Mouse (Mus musculus): ENCODE data around the gene Mob3c. TPM values are rescaled to one million over a fixed set of nuclear protein-coding genes. Genes with fewer than 3 reads are reported as not detected.

Mob3c gene
- polyA plus RNA-seq, 1 experiment, result 1.0 TPM

DNA sequence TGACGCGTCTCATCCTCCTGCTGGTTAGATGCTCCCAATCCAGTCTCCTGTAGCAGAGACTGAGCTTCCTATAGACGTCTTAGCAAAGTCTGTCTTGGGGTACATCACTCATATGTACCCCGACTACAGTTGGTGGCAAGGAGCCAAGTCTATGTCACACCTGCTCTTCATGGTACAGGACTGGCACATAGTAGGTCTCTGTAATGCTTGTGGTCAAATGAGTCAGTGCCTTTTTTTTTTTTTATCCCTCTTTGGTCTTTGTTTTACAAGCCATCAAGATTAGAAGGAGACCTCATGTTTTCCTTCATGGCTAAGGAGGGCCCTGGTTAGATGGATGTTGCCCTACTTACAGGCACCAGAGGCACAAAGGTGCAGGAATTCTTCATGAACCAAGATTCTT, 12.9 kb downstream of the Mob3c start:
- Histone ChIP-seq H3K27me3 (ENCODE audit: control insufficient read depth) (no peaks in the 10 kb centered on the region), H3K9me3 (ENCODE audit: control insufficient read depth, low read length) (no peaks in the 10 kb centered on the region), H3K36me3 (ENCODE audit: control insufficient read depth) (peaks cover 63% of the 10 kb centered on the region), H3K4me1 (ENCODE audit: control insufficient read depth) (peaks cover 88% of the 10 kb centered on the region), H3K4me3 (replicated peaks) (peak overlapping the region; percentile 87)
- no peak for TF ChIP-seq GATA1 (IDR thresholded peaks at IDR 0.05; ENCODE audit: low read length)
- TF ChIP-seq TAL1 (IDR thresholded peaks at IDR 0.05; ENCODE audit: low read length), result no peak

DNA sequence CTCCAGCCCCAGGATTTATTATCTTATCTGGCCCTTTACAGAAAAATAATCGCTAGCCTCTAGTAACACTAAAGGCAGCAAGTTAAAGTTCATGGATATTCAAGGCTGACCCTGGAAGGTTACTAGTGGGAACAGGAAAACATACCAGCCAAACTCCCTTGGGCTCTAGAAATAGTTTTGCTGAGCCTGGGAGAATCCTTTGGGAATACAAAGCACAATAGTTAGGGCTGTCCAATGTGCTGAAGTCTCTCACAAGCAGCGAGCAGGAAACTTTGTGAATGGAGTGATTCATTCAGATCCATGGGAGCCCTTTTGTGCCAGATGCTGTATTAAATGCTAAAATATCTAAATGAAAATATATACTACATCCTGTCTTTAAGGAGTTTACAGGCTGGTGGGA, 18.8 kb downstream of the Mob3c start:
- Histone ChIP-seq H3K9me3 (ENCODE audit: control insufficient read depth, low read length) (no peaks in the 10 kb centered on the region), H3K36me3 (ENCODE audit: control insufficient read depth) (peaks cover 100% of the 10 kb centered on the region), H3K27me3 (ENCODE audit: control insufficient read depth) (no peaks in the 10 kb centered on the region), H3K4me3 (replicated peaks) (no peak overlapping the region), H3K4me1 (ENCODE audit: control insufficient read depth) (peaks cover 92% of the 10 kb centered on the region)
- no peak for TF ChIP-seq GATA1 (IDR thresholded peaks at IDR 0.05; ENCODE audit: low read length)

GRCm38 (mm10) chr4:115847377-115847776, 19.5 kb downstream of the Mob3c start:
- Histone ChIP-seq H3K27me3 (ENCODE audit: control insufficient read depth) (no peaks in the 10 kb centered on the region), H3K4me3 (replicated peaks) (peak overlapping the region; percentile 7), H3K9me3 (ENCODE audit: control insufficient read depth, low read length) (no peaks in the 10 kb centered on the region), H3K36me3 (ENCODE audit: control insufficient read depth) (peaks cover 100% of the 10 kb centered on the region), H3K4me1 (ENCODE audit: control insufficient read depth) (peaks cover 97% of the 10 kb centered on the region)
- TF ChIP-seq TAL1 (IDR thresholded peaks at IDR 0.05; ENCODE audit: low read length) (no peak), GATA1 (IDR thresholded peaks at IDR 0.05; ENCODE audit: low read length) (no peak)

DNA sequence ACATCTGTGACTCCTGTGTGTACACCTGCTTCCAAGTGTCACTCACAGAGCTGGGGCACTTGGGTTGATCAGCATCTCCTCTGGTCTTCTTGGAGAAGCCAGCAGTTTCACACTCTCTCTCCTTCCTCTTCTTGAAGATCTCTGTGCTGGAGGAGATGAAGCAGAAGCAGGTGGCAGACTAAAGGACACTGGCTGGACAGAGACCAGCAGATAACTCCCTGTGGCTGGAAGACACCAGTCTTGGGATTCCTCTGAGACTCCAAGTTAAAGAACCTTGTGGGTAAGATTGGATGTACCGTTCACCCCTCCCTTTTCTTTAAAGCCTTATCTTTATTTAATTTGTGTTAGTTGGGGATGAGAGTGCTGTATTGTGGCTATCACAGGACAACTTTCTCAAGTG, 20.2 kb downstream of the Mob3c start:
- TF ChIP-seq GATA1 (IDR thresholded peaks at IDR 0.05; ENCODE audit: low read length), result no peak
- TF ChIP-seq TAL1 (IDR thresholded peaks at IDR 0.05; ENCODE audit: low read length), result no peak
- peaks cover 96% of the 10 kb centered on the region for H3K4me1 ChIP-seq (ENCODE audit: control insufficient read depth)
- H3K36me3 ChIP-seq (ENCODE audit: control insufficient read depth), result peaks cover 100% of the 10 kb centered on the region
- no peaks in the 10 kb centered on the region for H3K27me3 ChIP-seq (ENCODE audit: control insufficient read depth)
- H3K4me3 ChIP-seq (replicated peaks), result peak overlapping the region; percentile 57
- H3K9me3 ChIP-seq (ENCODE audit: control insufficient read depth, low read length), result no peaks in the 10 kb centered on the region

DNA sequence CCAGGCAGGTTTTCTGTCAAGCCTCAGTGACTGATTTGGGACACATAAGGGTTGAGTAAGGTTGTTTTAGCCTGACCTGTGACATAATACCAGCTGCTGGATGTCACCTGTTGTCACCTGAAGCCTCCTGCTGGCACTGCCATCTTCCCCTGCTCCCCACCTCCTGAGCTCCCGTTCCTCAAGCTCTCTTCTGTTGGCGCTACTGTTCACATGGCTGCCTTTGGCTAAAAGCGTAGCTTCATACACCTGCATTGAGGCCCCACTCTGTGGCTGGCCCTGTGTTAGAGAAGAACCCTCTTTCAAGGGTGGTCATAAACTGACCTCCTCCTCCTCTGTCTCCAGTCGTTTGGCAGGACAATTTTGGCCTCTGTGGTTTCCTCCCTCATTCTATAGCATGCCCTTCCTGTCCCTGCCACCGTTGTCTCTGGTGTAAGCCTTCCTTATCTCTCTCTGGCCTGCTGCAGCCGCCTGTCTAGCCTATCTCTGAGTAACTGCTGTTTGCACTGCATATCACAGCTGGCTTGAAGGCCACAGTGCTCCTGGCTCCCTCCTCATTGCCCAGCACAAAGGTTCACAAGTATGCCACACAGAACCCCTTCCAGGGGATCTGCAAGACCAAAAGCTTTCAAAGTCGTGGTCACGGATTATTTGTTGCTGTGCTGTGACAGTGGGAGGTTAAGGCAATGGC, 21.2 kb downstream of the Mob3c start:
- Histone ChIP-seq H3K4me3 (replicated peaks) (peak overlapping the region; percentile 57), H3K36me3 (ENCODE audit: control insufficient read depth) (peaks cover 100% of the 10 kb centered on the region), H3K27me3 (ENCODE audit: control insufficient read depth) (no peaks in the 10 kb centered on the region), H3K4me1 (ENCODE audit: control insufficient read depth) (peaks cover 92% of the 10 kb centered on the region), H3K9me3 (ENCODE audit: control insufficient read depth, low read length) (no peaks in the 10 kb centered on the region)
- TF ChIP-seq TAL1 (IDR thresholded peaks at IDR 0.05; ENCODE audit: low read length) (peak; percentile 100), GATA1 (IDR thresholded peaks at IDR 0.05; ENCODE audit: low read length) (peak; percentile 100)

- Histone ChIP-seq H3K4me3 (replicated peaks) (peak overlapping the region; percentile 57), H3K4me1 (ENCODE audit: control insufficient read depth) (peaks cover 92% of the 10 kb centered on the region), H3K9me3 (ENCODE audit: control insufficient read depth, low read length) (no peaks in the 10 kb centered on the region), H3K27me3 (ENCODE audit: control insufficient read depth) (no peaks in the 10 kb centered on the region), H3K36me3 (ENCODE audit: control insufficient read depth) (peaks cover 100% of the 10 kb centered on the region)
- no peak for TF ChIP-seq GATA1 (IDR thresholded peaks at IDR 0.05; ENCODE audit: low read length)
- no peak for TF ChIP-seq TAL1 (IDR thresholded peaks at IDR 0.05; ENCODE audit: low read length)
Observed at GRCm38 (mm10) chr4:115850111-115850510, 22.2 kb downstream of the Mob3c start.

DNA sequence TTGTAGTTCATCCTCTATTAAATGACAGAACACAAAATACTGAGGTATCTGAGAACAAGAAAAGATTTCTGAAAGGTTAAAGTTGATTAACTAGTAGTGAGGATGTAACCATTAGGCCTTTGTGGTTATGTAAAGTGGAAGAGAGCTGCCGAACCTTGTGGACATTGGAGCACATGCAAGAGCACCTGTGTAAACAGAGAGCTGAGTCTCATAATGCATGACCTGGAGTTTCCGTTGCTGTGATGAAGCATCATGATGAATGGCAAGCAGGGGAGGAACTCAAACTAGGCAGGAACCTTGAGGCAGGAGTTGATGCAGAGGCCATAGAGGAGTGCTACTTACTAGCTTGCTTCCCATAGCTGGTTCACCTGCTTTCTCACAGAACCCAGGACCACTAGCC, 22.7 kb downstream of the Mob3c start:
- H3K9me3 ChIP-seq (ENCODE audit: control insufficient read depth, low read length), result no peaks in the 10 kb centered on the region
- peaks cover 92% of the 10 kb centered on the region for H3K4me1 ChIP-seq (ENCODE audit: control insufficient read depth)
- H3K4me3 ChIP-seq (replicated peaks), result no peak overlapping the region
- H3K27me3 ChIP-seq (ENCODE audit: control insufficient read depth), result no peaks in the 10 kb centered on the region
- H3K36me3 ChIP-seq (ENCODE audit: control insufficient read depth), result peaks cover 100% of the 10 kb centered on the region
- TF ChIP-seq GATA1 (IDR thresholded peaks at IDR 0.05; ENCODE audit: low read length) (no peak), TAL1 (IDR thresholded peaks at IDR 0.05; ENCODE audit: low read length) (no peak)

GRCm38 (mm10) chr4:115851569-115851968, 23.7 kb downstream of the Mob3c start:
- Histone ChIP-seq H3K27me3 (ENCODE audit: control insufficient read depth) (no peaks in the 10 kb centered on the region), H3K36me3 (ENCODE audit: control insufficient read depth) (peaks cover 100% of the 10 kb centered on the region), H3K4me3 (replicated peaks) (no peak overlapping the region), H3K4me1 (ENCODE audit: control insufficient read depth) (peaks cover 92% of the 10 kb centered on the region), H3K9me3 (ENCODE audit: control insufficient read depth, low read length) (no peaks in the 10 kb centered on the region)
- TF ChIP-seq GATA1 (IDR thresholded peaks at IDR 0.05; ENCODE audit: low read length) (no peak), TAL1 (IDR thresholded peaks at IDR 0.05; ENCODE audit: low read length) (no peak)

DNA sequence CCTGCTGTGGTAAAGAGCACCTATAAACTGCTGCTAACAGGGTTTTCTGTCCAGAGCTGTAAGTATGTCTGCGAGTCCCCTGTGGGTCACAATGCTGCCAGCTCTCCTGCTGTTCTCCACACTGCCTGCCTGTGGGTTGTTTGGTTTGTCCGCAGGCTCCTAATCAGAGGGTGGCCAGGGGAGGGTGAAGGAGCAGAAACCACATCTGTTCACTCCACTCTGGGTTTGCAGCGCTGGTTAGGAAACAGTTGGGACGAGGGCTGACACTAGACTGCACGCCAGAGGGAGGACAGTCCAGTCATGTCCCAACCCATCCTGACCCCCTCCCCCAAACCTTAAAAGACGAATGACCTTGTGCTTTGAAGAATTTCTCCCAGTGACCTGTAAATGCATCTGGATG, 27.2 kb downstream of the Mob3c start:
- TF ChIP-seq TAL1 (IDR thresholded peaks at IDR 0.05; ENCODE audit: low read length) (no peak), GATA1 (IDR thresholded peaks at IDR 0.05; ENCODE audit: low read length) (no peak)
- Histone ChIP-seq H3K36me3 (ENCODE audit: control insufficient read depth) (peaks cover 100% of the 10 kb centered on the region), H3K4me1 (ENCODE audit: control insufficient read depth) (peaks cover 90% of the 10 kb centered on the region), H3K9me3 (ENCODE audit: control insufficient read depth, low read length) (no peaks in the 10 kb centered on the region), H3K4me3 (replicated peaks) (no peak overlapping the region), H3K27me3 (ENCODE audit: control insufficient read depth) (no peaks in the 10 kb centered on the region)

DNA sequence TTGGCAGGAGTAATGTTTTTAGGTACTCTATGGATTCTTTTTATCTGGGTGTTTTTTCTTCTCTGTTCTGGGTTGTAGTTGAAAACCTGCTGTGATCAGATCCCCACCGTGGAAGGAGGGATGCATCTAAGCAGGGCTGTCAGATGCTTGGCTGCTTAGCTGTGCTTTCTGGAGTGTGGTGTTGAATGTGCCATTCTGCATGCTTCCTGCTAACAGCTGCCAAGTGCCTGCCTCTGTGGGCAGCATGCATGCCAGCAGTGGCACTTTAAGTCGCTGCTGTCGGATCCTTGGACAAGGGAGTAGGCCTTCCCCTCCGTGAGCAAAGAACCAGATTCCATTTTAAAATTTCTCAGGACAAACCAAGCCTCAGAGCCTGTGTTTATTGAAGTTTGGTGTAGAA, 27.7 kb downstream of the Mob3c start:
- TF ChIP-seq TAL1 (IDR thresholded peaks at IDR 0.05; ENCODE audit: low read length) (no peak), GATA1 (IDR thresholded peaks at IDR 0.05; ENCODE audit: low read length) (no peak)
- Histone ChIP-seq H3K4me1 (ENCODE audit: control insufficient read depth) (peaks cover 86% of the 10 kb centered on the region), H3K27me3 (ENCODE audit: control insufficient read depth) (no peaks in the 10 kb centered on the region), H3K9me3 (ENCODE audit: control insufficient read depth, low read length) (no peaks in the 10 kb centered on the region), H3K4me3 (replicated peaks) (peak overlapping the region; percentile 13), H3K36me3 (ENCODE audit: control insufficient read depth) (peaks cover 100% of the 10 kb centered on the region)
